Mouse (Mus musculus) embryonic stem cell, embryonic (primary cell): ENCODE measurements at regions not wholly inside any gene's neighbourhood (a gene's known extent, or its start where the extent isn't known, plus 50 kb on each side); places are given as distances from the start of the nearest gene placed in this dataset.

Experiments
- CTCF ChIA-PET, 4 experiments: fragments of 300-600 bp in 2 of 4; fragments of 350-600 bp in 2 of 4; sonication (Branson Sonifier 250); formaldehyde crosslinking; loops; one replicate each; lab custom pipeline; 2022; ENCODE audit warnings: inconsistent platforms in 2 of 4; lab: Charles Lee
- POLR2A ChIA-PET, 4 experiments: fragments of 300-600 bp in 2 of 4; fragments of 350-600 bp in 2 of 4; sonication (Branson Sonifier 250); formaldehyde crosslinking; loops; one replicate each; lab custom pipeline; 2022; ENCODE audit warnings: antibody characterized with exemption in 4 of 4, inconsistent platforms in 1 of 4; lab: Charles Lee

- POLR2A ChIA-PET = no interaction called here
These were observed 374.3 kb upstream of the B430305J03Rik start for GRCm38 (mm10) chr3:61740088-61740487.

GRCm38 (mm10) chr3:61738528-61738927 lies 372.8 kb upstream of the B430305J03Rik start:
- ChIA-PET CTCF (interaction anchor here in 1 of 4 experiments (1.0 kb wide), 1 partner anchor 16 kb away, joined by 3 read pairs; no protein-coding TSS in a partner anchor), POLR2A (interaction anchor here in 1 of 4 experiments (0.6 kb wide), 1 partner anchor 236 kb away, joined by 3 read pairs; no protein-coding TSS in a partner anchor)

More at GRCm38 (mm10) chr3:61740088-61740487, 374.3 kb upstream of the B430305J03Rik start:
- CTCF ChIA-PET = no interaction called here

- ChIA-PET CTCF (no interaction called here), POLR2A (no interaction called here)
These were observed 351.0 kb upstream of the B430305J03Rik start for GRCm38 (mm10) chr3:61716785-61717184.

GRCm38 (mm10) chr3:61687933-61688705 lies 322.4 kb upstream of the B430305J03Rik start:
- POLR2A ChIA-PET = no interaction called here
- CTCF ChIA-PET = no interaction called here

- CTCF ChIA-PET = no interaction called here
- POLR2A ChIA-PET = no interaction called here
These were observed 305.1 kb upstream of the B430305J03Rik start for GRCm38 (mm10) chr3:61670874-61671273.

GRCm38 (mm10) chr3:61656143-61656542 lies 290.4 kb upstream of the B430305J03Rik start:
- ChIA-PET POLR2A (no interaction called here), CTCF (no interaction called here)

- POLR2A ChIA-PET = no interaction called here
- CTCF ChIA-PET = no interaction called here
These were observed 262.8 kb upstream of the B430305J03Rik start for GRCm38 (mm10) chr3:61628535-61628934.

- POLR2A ChIA-PET = no interaction called here
- CTCF ChIA-PET = no interaction called here
These were observed 262.3 kb upstream of the B430305J03Rik start for GRCm38 (mm10) chr3:61628099-61628498.

- ChIA-PET CTCF (no interaction called here), POLR2A (no interaction called here)
These were observed 258.3 kb upstream of the B430305J03Rik start for GRCm38 (mm10) chr3:61623954-61624487.

GRCm38 (mm10) chr3:61605469-61605868 lies 239.7 kb upstream of the B430305J03Rik start:
- POLR2A ChIA-PET = no interaction called here
- CTCF ChIA-PET = no interaction called here

- POLR2A ChIA-PET = no interaction called here
- CTCF ChIA-PET = no interaction called here
These were observed 237.1 kb upstream of the B430305J03Rik start for GRCm38 (mm10) chr3:61602891-61603290.

GRCm38 (mm10) chr3:61595574-61595973 lies 229.8 kb upstream of the B430305J03Rik start:
- ChIA-PET CTCF (no interaction called here), POLR2A (no interaction called here)

GRCm38 (mm10) chr3:61592342-61592741 lies 226.6 kb upstream of the B430305J03Rik start:
- POLR2A ChIA-PET = no interaction called here
- CTCF ChIA-PET = no interaction called here

- ChIA-PET CTCF (no interaction called here), POLR2A (interaction anchor here in 1 of 4 experiments (0.8 kb wide), 1 partner anchor 171 kb away, joined by 4 read pairs; no protein-coding TSS in a partner anchor)
These were observed 217.9 kb upstream of the B430305J03Rik start for GRCm38 (mm10) chr3:61583669-61584068.

GRCm38 (mm10) chr3:61582927-61583326 lies 217.2 kb upstream of the B430305J03Rik start:
- CTCF ChIA-PET = no interaction called here
- POLR2A ChIA-PET = no interaction called here

GRCm38 (mm10) chr3:61580252-61580651 lies 214.5 kb upstream of the B430305J03Rik start:
- CTCF ChIA-PET = no interaction called here
- POLR2A ChIA-PET = no interaction called here

GRCm38 (mm10) chr3:61537113-61537512 lies 171.4 kb upstream of the B430305J03Rik start:
- POLR2A ChIA-PET = no interaction called here
- CTCF ChIA-PET = no interaction called here

GRCm38 (mm10) chr3:61535751-61536150 lies 170.0 kb upstream of the B430305J03Rik start:
- ChIA-PET CTCF (no interaction called here), POLR2A (no interaction called here)

- ChIA-PET CTCF (no interaction called here), POLR2A (no interaction called here)
These were observed 137.4 kb upstream of the B430305J03Rik start for GRCm38 (mm10) chr3:61503178-61503577.

GRCm38 (mm10) chr3:61494835-61495234 lies 129.1 kb upstream of the B430305J03Rik start:
- POLR2A ChIA-PET = interaction anchor here in 1 of 4 experiments (0.7 kb wide), 1 partner anchor 129 kb away, joined by 3 read pairs; no protein-coding TSS in a partner anchor
- CTCF ChIA-PET = no interaction called here
